Mouse (Mus musculus): ENCODE data around the gene Gm15319. TPM values are rescaled to one million over a fixed set of nuclear protein-coding genes. Genes with fewer than 3 reads are reported as not detected.
A peak's percentile ranks its signal among the peaks of the same experiment; 100 is the strongest.
"Not testable (repeated sequence)": the region's sequence is repeated elsewhere in the genome, so short reads cannot be mapped to it uniquely, and the experiment has no call there.

The Gm15319 gene
- polyA plus RNA-seq, 1 experiment from 2014 or later = 0.17 TPM

- not testable (repeated sequence) for H3K4me2 ChIP-seq (ENCODE audit: low read depth, low read length, severe bottlenecking); H3K36me3 ChIP-seq (ENCODE audit: control insufficient read depth, insufficient read depth, low read length); H3K9ac ChIP-seq (ENCODE audit: low read length); H3K9me3 ChIP-seq (ENCODE audit: control insufficient read depth, low read length); H3K4me3 ChIP-seq (ENCODE audit: low read depth, low read length); DNase-seq (ENCODE audit: low spot score); H3K27ac ChIP-seq (ENCODE audit: low read depth, low read length); H3K27me3 ChIP-seq (ENCODE audit: control insufficient read depth, insufficient read depth, low read length); ATAC-seq (replicated peaks; ENCODE audit: low FRiP score); H3K4me1 ChIP-seq (replicated peaks; ENCODE audit: control insufficient read depth, insufficient read depth, low read length)
- WGBS = 71% methylated on average over 2 of the region's 2 CpGs
These were observed 19.1 kb upstream of the Gm15319 start for GRCm38 (mm10) chr8:20382146-20382545.

DNA sequence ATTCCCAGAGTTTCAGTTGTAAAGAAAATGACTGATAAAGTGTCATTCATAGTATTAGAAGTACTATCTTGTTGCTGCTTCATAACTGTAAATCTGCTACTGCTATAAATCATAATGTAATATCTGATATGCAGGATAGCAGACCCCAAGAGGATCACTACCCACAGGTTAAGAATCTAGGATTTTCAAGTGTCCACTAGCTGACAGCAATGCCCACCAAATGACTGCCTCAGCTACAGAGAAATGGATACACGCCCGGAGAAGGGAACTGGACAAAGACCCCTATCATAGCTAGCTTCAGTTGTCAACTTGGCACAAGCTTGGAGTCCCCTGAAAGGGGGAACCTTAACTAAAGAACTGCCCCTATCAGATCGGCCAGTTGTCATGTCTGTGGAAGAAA is 18.6 kb upstream of the Gm15319 start:
- not testable (repeated sequence) for H3K4me3 ChIP-seq (ENCODE audit: low read depth, low read length); ATAC-seq (replicated peaks; ENCODE audit: low FRiP score); H3K4me1 ChIP-seq (replicated peaks; ENCODE audit: control insufficient read depth, insufficient read depth, low read length); H3K27me3 ChIP-seq (ENCODE audit: control insufficient read depth, insufficient read depth, low read length); DNase-seq (ENCODE audit: low spot score); H3K27ac ChIP-seq (ENCODE audit: low read depth, low read length); H3K9me3 ChIP-seq (ENCODE audit: control insufficient read depth, low read length); H3K9ac ChIP-seq (ENCODE audit: low read length); H3K36me3 ChIP-seq (ENCODE audit: control insufficient read depth, insufficient read depth, low read length); H3K4me2 ChIP-seq (ENCODE audit: low read depth, low read length, severe bottlenecking)
- 94% methylated on average over 2 of the region's 3 CpGs for WGBS

DNA sequence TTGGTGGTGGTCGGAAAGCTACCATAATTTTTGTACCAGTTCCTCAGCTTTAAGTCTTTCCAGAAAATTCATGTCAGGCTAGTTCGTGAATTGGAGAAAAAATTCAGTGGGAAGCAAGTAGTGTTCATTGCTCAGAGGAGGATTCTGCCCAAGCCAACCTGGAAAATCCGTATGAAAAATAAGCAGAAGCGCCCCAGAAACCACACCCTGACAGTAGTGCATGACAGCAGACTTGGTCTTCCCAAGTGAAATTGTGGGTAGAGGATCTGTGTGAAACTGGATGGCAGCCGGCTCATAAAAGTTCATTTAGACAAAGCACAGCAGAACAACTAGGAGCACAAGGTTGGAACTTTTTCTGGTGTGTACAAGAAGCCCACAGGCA is 18.2 kb upstream of the Gm15319 start:
- DNase-seq (ENCODE audit: low spot score); H3K9me3 ChIP-seq (ENCODE audit: control insufficient read depth, low read length); H3K4me2 ChIP-seq (ENCODE audit: low read depth, low read length, severe bottlenecking); H3K9ac ChIP-seq (ENCODE audit: low read length); H3K36me3 ChIP-seq (ENCODE audit: control insufficient read depth, insufficient read depth, low read length); H3K27ac ChIP-seq (ENCODE audit: low read depth, low read length); H3K27me3 ChIP-seq (ENCODE audit: control insufficient read depth, insufficient read depth, low read length); ATAC-seq (replicated peaks; ENCODE audit: low FRiP score); H3K4me1 ChIP-seq (replicated peaks; ENCODE audit: control insufficient read depth, insufficient read depth, low read length); H3K4me3 ChIP-seq (ENCODE audit: low read depth, low read length): not testable (repeated sequence)
- WGBS = no CpG with 5 or more reads among the region's 5 CpGs

DNA sequence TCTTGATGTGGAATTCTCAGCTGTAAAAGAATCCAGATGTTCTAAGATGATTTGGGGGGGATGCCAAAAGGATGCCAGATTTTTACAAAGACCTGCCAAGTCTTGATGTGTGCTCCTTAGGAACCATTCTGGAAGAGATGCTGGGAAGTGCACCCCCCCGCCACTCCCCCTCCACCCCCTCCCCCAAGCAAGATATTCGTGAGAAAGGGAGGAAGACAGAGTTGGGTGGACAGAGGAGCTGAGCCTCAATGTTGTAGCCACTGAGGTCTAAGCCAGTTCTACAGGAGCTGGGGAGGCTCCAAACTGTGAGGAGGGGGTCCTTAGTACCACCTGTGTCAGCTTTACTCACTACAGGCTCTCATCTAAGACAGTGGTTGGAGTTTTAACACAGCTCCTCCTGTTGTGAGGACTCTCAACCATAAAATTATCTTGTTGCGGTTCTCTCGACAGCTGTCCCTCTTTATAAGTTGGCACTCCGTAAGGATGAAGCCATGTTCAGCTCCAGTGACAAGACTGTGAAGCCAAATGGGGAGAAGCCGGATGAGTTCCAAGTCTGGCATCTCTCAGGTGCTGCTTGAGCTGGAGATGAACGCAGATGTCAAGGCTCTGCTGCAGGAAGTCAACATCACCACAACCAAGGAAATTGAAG is 17.7 kb upstream of the Gm15319 start:
- not testable (repeated sequence) for H3K27ac ChIP-seq (ENCODE audit: low read depth, low read length); DNase-seq (ENCODE audit: low spot score); H3K27me3 ChIP-seq (ENCODE audit: control insufficient read depth, insufficient read depth, low read length); H3K36me3 ChIP-seq (ENCODE audit: control insufficient read depth, insufficient read depth, low read length); H3K9me3 ChIP-seq (ENCODE audit: control insufficient read depth, low read length); H3K9ac ChIP-seq (ENCODE audit: low read length); H3K4me1 ChIP-seq (replicated peaks; ENCODE audit: control insufficient read depth, insufficient read depth, low read length); H3K4me3 ChIP-seq (ENCODE audit: low read depth, low read length); H3K4me2 ChIP-seq (ENCODE audit: low read depth, low read length, severe bottlenecking)
- ATAC-seq (replicated peaks; ENCODE audit: low FRiP score) = peak; percentile 74
- WGBS = 85% methylated on average over 7 of the region's 7 CpGs

DNA sequence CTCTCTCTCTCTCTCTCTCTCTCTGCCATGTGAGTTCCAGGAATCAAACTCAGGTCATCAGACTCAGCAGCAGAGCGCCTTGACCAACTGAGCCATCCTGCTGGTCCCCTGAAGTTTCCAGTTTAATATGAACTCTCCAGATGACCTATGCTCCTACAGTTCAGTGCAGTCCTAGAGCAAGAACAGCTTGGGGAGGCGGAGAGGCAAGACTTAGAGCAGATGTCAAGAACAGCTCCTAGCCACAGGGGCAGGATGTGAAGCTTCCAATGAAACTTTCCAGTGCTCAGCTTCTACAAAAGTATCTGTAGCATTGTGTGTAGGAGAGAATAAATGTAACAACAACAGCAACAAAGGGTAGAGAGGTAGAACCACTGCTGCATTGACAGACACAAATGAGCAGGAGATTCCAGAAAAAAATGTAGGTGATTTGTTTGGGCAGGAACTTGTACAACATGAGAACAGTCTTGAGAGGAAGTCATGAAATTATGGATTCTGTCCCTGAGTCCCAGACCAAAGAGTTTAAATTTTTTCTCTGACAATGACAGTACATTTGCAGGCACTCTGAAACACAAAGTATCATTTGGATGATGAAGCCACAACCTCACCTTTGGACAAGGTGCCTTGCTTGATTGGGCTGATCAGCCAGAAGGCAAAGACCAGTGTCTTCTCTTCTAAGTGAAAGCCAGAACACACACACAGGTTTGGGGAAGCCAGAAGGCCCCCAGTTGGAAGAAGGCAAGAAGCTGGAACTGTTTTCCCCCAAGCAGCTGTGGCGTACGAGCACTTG is 16.8 kb upstream of the Gm15319 start:
- H3K4me3 ChIP-seq (ENCODE audit: low read depth, low read length); H3K9me3 ChIP-seq (ENCODE audit: control insufficient read depth, low read length): not testable (repeated sequence)
- 0 out of 2 replicates have a peak, but pooled peaks have one; percentile 44 for ATAC-seq (replicated peaks; ENCODE audit: low FRiP score)

DNA sequence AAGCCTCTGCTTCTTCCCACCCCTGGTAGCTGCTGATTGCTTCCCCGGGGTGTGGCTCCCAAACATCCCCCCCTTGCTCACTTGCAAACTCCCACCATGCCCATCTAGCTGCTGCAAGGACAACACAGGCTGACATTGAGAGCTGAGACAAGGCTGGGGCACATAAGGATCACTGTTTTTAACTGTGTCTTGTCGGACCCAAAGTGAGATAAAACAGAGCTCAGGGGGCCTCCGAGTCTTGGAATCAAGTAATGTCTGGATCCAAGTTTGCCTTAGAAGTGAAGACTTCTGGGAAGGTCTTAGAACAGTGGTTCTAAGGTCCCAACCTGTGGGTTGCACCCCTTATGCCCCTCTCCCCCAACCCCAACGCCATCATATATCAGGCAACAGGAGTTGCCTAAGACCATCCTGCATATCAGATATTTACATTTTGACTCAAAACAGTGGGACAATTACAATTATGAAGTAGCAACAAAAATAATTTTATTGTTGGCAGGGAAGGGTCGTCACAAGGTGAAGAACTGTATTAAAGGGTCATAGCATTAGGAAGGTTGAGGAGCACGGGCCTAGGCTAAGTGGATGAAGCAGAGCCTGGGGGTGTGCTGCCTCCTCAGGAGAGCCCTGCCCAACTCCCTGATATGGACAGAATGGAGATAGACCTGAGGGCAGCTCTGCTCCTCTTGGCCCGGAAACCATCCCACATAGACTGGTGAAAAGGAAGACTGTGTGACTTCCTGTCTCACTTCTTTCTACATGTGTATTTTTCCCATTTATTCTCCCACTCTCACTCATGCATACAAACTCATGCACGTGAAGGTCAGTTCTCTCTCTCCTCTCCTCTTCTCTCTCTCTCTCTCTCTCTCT is 16.0 kb upstream of the Gm15319 start:
- not testable (repeated sequence) for H3K4me2 ChIP-seq (ENCODE audit: low read depth, low read length, severe bottlenecking); H3K4me3 ChIP-seq (ENCODE audit: low read depth, low read length); H3K27ac ChIP-seq (ENCODE audit: low read depth, low read length); H3K36me3 ChIP-seq (ENCODE audit: control insufficient read depth, insufficient read depth, low read length); H3K9ac ChIP-seq (ENCODE audit: low read length); H3K27me3 ChIP-seq (ENCODE audit: control insufficient read depth, insufficient read depth, low read length); H3K4me1 ChIP-seq (replicated peaks; ENCODE audit: control insufficient read depth, insufficient read depth, low read length); H3K9me3 ChIP-seq (ENCODE audit: control insufficient read depth, low read length); DNase-seq (ENCODE audit: low spot score)
- peak; percentile 76 for ATAC-seq (replicated peaks; ENCODE audit: low FRiP score)
- 84% methylated on average over 4 of the region's 8 CpGs for WGBS

More for the DNA sequence above, 16.8 kb upstream of the Gm15319 start:
- not testable (repeated sequence) for H3K27me3 ChIP-seq (ENCODE audit: control insufficient read depth, insufficient read depth, low read length); DNase-seq (ENCODE audit: low spot score); H3K9ac ChIP-seq (ENCODE audit: low read length); H3K36me3 ChIP-seq (ENCODE audit: control insufficient read depth, insufficient read depth, low read length); H3K4me2 ChIP-seq (ENCODE audit: low read depth, low read length, severe bottlenecking); H3K4me1 ChIP-seq (replicated peaks; ENCODE audit: control insufficient read depth, insufficient read depth, low read length); H3K27ac ChIP-seq (ENCODE audit: low read depth, low read length)
- WGBS = no CpG with 5 or more reads among the region's 4 CpGs

GRCm38 (mm10) chr8:20378353-20378752 is 15.3 kb upstream of the Gm15319 start:
- H3K4me2 ChIP-seq (ENCODE audit: low read depth, low read length, severe bottlenecking); H3K9ac ChIP-seq (ENCODE audit: low read length); ATAC-seq (replicated peaks; ENCODE audit: low FRiP score); H3K4me3 ChIP-seq (ENCODE audit: low read depth, low read length); H3K27me3 ChIP-seq (ENCODE audit: control insufficient read depth, insufficient read depth, low read length); H3K27ac ChIP-seq (ENCODE audit: low read depth, low read length); DNase-seq (ENCODE audit: low spot score); H3K9me3 ChIP-seq (ENCODE audit: control insufficient read depth, low read length); H3K4me1 ChIP-seq (replicated peaks; ENCODE audit: control insufficient read depth, insufficient read depth, low read length); H3K36me3 ChIP-seq (ENCODE audit: control insufficient read depth, insufficient read depth, low read length): not testable (repeated sequence)
- WGBS = 86% methylated on average over 5 of the region's 8 CpGs

DNA sequence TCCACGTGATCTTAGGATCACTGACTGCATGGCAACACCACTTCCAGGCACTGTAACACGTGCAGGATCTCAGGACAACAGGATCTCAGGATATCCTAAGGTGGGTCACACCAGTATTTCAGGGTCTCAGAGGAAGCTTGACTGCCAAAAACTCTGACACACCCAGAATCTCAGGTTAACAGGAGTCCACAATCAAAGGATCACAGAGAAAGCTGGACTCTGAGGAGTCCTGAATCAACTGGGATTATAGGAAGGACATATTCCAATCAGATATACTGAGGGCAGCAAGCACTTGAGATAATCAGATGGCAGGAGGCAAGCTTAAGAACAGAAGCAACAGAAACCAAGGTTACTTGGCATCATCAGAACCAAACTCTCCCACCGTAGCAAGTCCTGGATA is 12.7 kb upstream of the Gm15319 start:
- ATAC-seq (replicated peaks; ENCODE audit: low FRiP score) = not testable (repeated sequence)

More for the DNA sequence above, 12.7 kb upstream of the Gm15319 start:
- H3K9ac ChIP-seq (ENCODE audit: low read length); H3K4me2 ChIP-seq (ENCODE audit: low read depth, low read length, severe bottlenecking); H3K9me3 ChIP-seq (ENCODE audit: control insufficient read depth, low read length); H3K27ac ChIP-seq (ENCODE audit: low read depth, low read length); DNase-seq (ENCODE audit: low spot score); H3K4me1 ChIP-seq (replicated peaks; ENCODE audit: control insufficient read depth, insufficient read depth, low read length); H3K27me3 ChIP-seq (ENCODE audit: control insufficient read depth, insufficient read depth, low read length); H3K36me3 ChIP-seq (ENCODE audit: control insufficient read depth, insufficient read depth, low read length); H3K4me3 ChIP-seq (ENCODE audit: low read depth, low read length): not testable (repeated sequence)
- no CpG with 5 or more reads among the region's 3 CpGs for WGBS

All from forebrain, embryonic 11.5 days (tissue).